Mouse (Mus musculus) heart, postnatal 0 days (tissue): ENCODE results near the gene Susd1.

Experiments
- CTCF ChIP-seq: IDR thresholded peaks from 2 replicates; pipeline ENCODE4 v1.5.1; 2016; ENCODE audit warnings: antibody characterized with exemption, control low read depth, low read depth
- EP300 ChIP-seq: IDR thresholded peaks from 2 replicates; pipeline ENCODE4 v1.6.1; 2016; ENCODE audit warnings: antibody characterized with exemption, low read depth

GRCm38 (mm10) chr4:59331633-59332032 lies 106.8 kb downstream of the Susd1 start:
- TF ChIP-seq EP300 (no peak), CTCF (no peak)
